Mouse (Mus musculus) ES-E14 (cell line): ENCODE measurements around the gene Lypd1.

Source experiments
- CHD2 ChIP-seq: IDR thresholded peaks from 2 replicates; pipeline ENCODE4 v1.6.1; 2014; ENCODE audit warnings: mild to moderate bottlenecking, low read depth, low read length, inconsistent platforms
- HCFC1 ChIP-seq: IDR thresholded peaks from 2 replicates; pipeline ENCODE4 v1.6.1; 2012; ENCODE audit warnings: low read length, inconsistent platforms, borderline replicate concordance; ENCODE audit not compliant: insufficient read depth
- MAFK ChIP-seq: IDR thresholded peaks from 2 replicates; pipeline ENCODE4 v1.6.1; 2014; ENCODE audit warnings: mild to moderate bottlenecking, low read depth, low read length, inconsistent platforms; ENCODE audit not compliant: insufficient read depth
- ZC3H11A ChIP-seq: IDR thresholded peaks from 2 replicates; pipeline ENCODE4 v1.6.1; 2012; ENCODE audit warnings: low read depth, mild to moderate bottlenecking, inconsistent platforms, low read length, borderline replicate concordance
- ZNF384 ChIP-seq: IDR thresholded peaks from 2 replicates; pipeline ENCODE4 v1.6.1; 2012; ENCODE audit warnings: low read depth, low read length, inconsistent platforms

DNA sequence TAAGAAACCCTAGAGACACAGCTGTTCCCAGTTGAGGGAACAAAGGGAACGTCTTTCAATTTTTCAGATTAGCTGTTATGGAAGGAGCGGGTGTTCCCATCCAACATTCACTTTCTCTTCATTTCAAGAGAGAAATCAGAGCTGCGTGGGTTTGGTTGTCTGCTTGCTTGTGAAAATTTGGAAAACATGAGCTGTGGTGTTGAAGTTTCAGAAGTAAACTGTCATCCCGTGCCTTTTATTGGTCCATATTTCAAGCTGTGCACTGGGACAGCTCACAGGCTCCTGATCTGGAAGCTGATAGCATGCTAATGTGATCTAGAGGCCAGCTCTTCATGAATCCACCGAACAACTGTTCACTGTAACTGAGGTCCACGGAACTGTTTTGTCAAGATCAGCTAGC, 36.2 kb upstream of the Lypd1 start:
- TF ChIP-seq ZC3H11A (no peak), HCFC1 (no peak), CHD2 (no peak), ZNF384 (no peak), MAFK (no peak)
